Mouse (Mus musculus): ENCODE measurements at regions not wholly inside any gene's neighbourhood (a gene's known extent, or its start where the extent isn't known, plus 50 kb on each side); places are given as distances from the start of the nearest gene placed in this dataset.
"Not testable (repeated sequence)": the region's sequence is repeated elsewhere in the genome, so short reads cannot be mapped to it uniquely, and the experiment has no call there.

- DNase-seq (ENCODE audit: low spot score) = no peak
Measured at GRCm38 (mm10) chr16:12802651-12803050, 306.8 kb upstream of the Ercc4 start.

GRCm38 (mm10) chr16:12807351-12807871 is 302.1 kb upstream of the Ercc4 start:
- no peak for DNase-seq (ENCODE audit: low spot score)

DNA sequence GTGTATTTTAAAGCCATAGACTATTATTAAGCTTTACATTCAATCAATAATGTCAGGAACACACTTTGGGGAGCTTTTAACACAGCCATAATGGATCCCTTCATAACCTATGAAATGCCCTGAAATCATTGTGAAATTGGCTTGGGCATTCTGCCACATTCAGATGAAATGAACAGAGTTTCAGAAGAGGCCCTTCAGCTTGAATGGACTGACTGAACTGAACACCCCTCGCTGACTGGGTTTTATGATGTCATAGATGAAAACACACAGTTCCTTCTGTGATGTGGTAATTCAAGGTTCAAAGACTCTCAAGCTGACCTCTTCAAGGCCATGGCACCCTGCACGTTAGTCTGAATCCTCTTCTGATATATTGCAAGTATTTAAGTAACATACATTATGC is 298.4 kb upstream of the Ercc4 start:
- DNase-seq (ENCODE audit: low spot score) = no peak

GRCm38 (mm10) chr16:12824646-12825045 is 284.8 kb upstream of the Ercc4 start:
- no peak for DNase-seq (ENCODE audit: low spot score)

- DNase-seq (ENCODE audit: low spot score) = no peak
Measured at GRCm38 (mm10) chr16:12826222-12826621, 283.3 kb upstream of the Ercc4 start.

DNA sequence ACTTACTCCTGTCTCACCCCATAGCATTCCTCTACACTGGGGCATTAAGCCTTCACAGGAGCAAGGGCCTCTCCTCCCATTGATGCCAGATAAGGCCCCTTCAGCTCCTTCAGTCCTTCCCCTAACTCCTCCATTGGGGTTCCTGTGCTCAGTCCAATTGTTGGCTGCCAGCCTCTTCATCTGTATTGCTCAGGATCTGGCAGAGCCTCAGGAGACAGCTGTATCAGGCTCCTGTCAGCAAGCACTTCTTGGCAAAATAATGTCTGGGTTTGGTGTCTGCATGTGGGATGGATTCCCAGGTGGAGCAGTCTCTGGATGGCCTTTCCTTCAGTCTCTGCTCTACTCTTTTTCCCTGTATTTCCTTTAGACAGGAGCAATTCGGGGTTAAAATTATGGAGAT is 278.2 kb upstream of the Ercc4 start:
- DNase-seq (ENCODE audit: low spot score) = not testable (repeated sequence)

GRCm38 (mm10) chr16:12856356-12856755 is 253.1 kb upstream of the Ercc4 start:
- DNase-seq (ENCODE audit: low spot score) = no peak

- DNase-seq (ENCODE audit: low spot score) = no peak
Measured at GRCm38 (mm10) chr16:12859714-12860355, 249.6 kb upstream of the Ercc4 start.

GRCm38 (mm10) chr16:12862561-12862960 is 246.9 kb upstream of the Ercc4 start:
- DNase-seq (ENCODE audit: low spot score) = no peak

- not testable (repeated sequence) for DNase-seq (ENCODE audit: low spot score)
Measured at GRCm38 (mm10) chr16:12878326-12878725, 231.2 kb upstream of the Ercc4 start.

DNA sequence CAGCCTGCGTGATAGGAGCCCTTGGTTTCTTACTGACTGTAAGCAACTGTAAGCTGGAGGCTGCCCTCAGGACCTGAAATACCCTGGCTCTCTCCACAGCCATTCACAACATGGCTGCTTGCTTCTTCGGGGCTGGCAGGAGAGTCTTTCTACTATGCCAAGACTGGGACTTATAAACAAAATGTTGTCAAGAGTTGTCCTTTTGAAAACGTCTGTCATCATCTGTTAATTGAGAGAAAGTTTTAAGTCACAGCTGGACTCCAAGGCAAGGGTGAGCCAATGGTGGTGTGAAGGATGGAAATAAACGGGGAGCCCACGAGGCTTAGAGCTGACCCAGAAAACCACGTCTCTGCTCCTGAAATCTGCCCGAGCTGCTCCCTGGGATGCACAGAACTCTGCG is 229.5 kb upstream of the Ercc4 start:
- DNase-seq (ENCODE audit: low spot score) = no peak

DNA sequence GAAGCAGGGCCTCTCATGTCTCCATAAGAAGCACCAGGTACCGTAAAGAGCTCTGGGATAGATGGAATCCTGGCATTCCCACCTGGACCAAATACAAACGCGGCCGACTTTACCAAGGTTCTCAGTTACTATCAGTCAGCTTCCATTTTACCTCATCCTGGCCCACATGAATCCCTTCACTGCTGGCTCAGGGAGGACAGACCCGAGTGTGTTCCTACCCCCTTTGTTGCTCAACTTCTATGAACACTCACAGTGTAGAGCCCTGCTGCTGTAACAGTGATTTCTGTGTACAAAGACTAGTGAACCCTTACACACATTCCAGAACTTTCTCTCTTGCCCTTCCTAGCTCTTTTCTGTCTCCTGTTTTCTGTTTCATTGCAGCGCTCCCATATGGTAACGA is 229.0 kb upstream of the Ercc4 start:
- DNase-seq (ENCODE audit: low spot score) = no peak

DNA sequence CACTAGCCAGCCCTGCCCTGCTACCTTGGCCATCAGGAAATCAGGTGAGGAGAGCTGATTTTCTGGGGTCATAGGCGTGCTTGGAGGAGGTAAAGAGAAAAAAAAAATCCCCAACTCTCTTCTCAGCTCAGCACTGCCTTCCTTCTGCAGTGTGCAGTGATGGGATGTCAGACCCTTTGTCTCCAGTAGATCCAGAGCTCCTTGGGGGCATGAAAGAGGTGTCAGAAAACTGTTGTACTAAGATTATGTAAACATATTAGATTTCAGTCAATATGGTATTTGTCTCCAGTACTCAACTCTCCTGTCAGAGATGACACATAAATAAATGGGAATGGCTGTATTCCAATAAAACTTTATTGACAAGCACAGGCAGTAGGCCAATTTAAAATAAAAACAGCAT is 226.8 kb upstream of the Ercc4 start:
- no peak for DNase-seq (ENCODE audit: low spot score)

GRCm38 (mm10) chr16:12884556-12884955 is 224.9 kb upstream of the Ercc4 start:
- no peak for DNase-seq (ENCODE audit: low spot score)

DNA sequence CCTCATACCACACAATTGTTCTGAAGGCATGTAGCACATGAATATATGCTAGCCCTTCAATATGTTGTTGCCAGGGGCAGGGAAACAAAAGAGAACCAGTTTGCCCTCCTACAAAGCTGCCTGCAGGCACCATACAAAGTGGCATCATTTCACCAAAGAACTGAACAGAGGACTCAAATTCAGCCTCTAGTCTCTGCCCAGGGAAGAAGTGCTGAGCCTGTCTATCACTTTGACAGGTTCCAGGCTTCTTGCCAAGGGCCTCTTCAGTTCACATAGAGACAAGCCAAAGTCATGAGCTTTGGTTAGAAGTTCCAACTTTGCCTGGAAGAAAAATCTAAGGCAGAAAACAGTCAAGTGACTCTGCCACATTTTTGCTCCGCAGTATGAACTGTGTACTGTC is 223.4 kb upstream of the Ercc4 start:
- DNase-seq (ENCODE audit: low spot score) = no peak

GRCm38 (mm10) chr16:12887381-12887780 is 222.1 kb upstream of the Ercc4 start:
- no peak for DNase-seq (ENCODE audit: low spot score)

GRCm38 (mm10) chr16:12890094-12890493 is 219.4 kb upstream of the Ercc4 start:
- DNase-seq (ENCODE audit: low spot score) = no peak

GRCm38 (mm10) chr16:12890545-12890944 is 218.9 kb upstream of the Ercc4 start:
- no peak for DNase-seq (ENCODE audit: low spot score)

DNA sequence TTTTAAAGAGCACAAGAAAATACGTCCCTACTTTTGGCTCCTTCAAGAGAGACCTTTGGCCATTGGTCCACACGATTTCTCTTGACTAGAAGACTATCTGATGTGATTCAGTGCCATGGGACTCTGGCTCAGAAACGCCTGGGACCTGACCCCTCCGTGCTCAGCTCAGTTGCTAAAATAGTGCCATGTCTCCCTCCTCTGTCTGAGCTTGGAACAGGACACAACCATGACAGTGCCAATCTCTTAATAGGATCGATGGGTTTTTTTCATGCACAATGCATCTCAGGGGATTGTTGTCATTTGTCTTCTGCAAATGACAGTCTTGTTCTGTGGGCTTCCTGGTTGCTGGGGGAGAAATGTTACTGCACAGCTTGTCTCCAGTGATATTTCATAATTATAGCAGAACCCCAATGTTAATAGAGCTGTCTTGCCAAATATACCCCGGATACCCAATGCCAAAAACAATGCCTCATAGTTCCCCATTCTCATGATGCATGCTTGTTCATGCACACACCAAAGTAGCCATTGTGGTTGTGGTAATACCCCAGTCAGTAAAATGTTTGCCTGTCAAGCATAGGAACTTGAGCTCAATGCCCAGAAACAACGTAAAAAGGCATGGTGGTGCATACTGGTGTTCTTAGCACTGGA is 216.7 kb upstream of the Ercc4 start:
- no peak for DNase-seq (ENCODE audit: low spot score)

- no peak for DNase-seq (ENCODE audit: low spot score)
Measured at GRCm38 (mm10) chr16:12897267-12897666, 212.2 kb upstream of the Ercc4 start.

DNA sequence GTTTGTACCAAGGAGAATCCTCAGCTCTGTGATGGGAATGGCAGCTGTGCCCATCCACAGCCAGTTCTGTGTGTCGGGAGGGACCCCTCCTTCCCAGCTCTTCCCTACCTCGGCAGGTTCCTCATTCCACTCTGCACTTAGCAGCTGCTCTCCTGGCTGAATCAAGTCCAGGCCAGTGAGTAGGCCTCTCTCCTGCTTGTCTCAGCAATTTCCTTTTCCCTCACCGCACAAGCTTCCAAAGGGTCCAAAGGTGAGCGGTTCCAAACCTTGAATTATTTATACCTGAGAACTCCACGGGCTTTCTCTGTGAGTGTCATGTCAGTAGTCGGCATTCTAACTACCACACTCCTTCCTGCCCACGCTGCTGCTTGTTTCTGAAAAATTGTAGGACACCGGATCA is 208.8 kb upstream of the Ercc4 start:
- DNase-seq (ENCODE audit: low spot score) = no peak

- no peak for DNase-seq (ENCODE audit: low spot score)
Measured at GRCm38 (mm10) chr16:12901096-12901995, 208.1 kb upstream of the Ercc4 start.

GRCm38 (mm10) chr16:12901996-12902319 is 207.5 kb upstream of the Ercc4 start:
- DNase-seq (ENCODE audit: low spot score) = no peak
